Mouse (Mus musculus): ENCODE results near the gene Actn1.

The Actn1 gene

GRCm38 (mm10) chr12:80259216-80260055 lies 735 bp downstream of the Actn1 start:
- DNase-seq = peak; percentile 81 to 89

DNA sequence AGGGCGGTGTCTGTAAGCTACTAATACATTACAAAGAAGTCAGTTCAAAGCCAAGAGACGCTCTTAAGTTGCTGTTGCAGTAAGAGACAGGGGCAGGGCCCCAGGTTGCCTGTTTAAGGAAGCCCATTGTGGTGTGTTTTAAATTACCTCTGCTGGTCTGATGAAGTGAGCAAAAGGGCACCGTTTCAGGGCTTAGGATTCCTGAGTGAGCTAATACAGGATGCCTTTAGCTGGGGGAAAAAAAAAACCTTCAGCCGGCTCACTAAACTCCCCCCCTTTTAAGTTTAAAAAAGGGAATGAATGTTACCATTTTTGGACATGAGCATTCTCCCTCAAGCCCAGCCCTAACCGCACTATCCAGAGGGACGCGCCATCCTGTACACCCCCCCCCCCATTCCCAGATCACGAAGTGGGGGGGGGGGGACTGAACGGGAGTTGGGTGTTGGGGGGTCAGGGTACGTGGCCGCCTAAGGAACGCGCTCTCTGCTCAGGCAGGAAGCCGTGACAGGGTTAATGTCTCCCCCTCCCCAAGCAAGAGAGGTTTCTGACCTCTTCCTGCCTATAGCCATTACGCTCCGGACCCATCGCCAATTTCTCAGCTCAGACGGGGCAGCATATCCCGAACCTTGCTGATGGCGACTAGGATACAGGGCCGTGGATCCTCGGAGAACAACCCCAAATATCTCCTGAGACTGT lies 1.5 kb downstream of the Actn1 start:
- DNase-seq = no peak

- DNase-seq = no peak
These were observed 8.2 kb downstream of the Actn1 start for GRCm38 (mm10) chr12:80251978-80252377.

- DNase-seq = no peak
These were observed 8.6 kb downstream of the Actn1 start for GRCm38 (mm10) chr12:80251554-80251953.

- no peak for DNase-seq
These were observed 10.6 kb downstream of the Actn1 start for GRCm38 (mm10) chr12:80249539-80249938.

- DNase-seq = peak; percentile 59 to 80
These were observed 13.1 kb downstream of the Actn1 start for GRCm38 (mm10) chr12:80247067-80247466.

DNA sequence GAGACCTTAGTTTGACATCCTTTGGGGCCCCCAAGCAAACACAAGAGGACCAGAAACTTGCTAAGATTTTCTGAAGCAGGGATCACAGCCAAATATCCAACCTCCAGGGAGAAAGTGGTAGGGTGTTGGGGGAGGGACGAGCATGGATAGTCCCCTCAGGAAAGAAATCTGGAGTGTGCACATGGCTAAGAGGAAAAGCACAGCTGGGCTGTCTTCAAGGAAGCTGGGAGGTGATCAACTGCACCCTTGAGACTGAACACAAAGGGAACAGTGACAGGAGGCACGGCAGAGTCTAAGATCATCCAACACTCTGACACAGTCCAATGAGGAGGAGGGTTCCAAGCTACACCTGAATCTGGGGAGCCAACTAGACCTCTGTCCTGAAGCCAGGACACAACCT lies 13.7 kb downstream of the Actn1 start:
- no peak for DNase-seq

DNA sequence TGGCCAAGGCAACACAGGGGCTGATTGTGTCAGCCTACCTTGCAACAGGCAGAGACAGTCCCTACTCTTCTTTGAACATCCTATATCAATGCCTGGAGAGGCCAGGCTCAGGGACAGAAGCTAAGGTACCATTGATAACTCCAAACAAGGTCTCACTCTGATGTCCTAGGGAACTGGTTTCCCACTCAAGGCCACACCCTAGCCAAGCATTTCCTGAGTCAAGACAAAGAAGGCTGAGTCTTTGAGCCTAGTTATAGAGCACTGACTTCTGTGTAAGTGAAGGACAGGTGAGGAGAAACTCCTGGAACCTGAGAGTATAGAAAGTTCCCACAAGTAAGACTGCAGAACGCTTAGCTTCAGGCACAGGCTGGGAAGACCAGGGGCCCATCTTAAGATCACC lies 15.4 kb downstream of the Actn1 start:
- DNase-seq = no peak

GRCm38 (mm10) chr12:80244127-80244526 lies 16.0 kb downstream of the Actn1 start:
- peak in 1 of 2 experiments; percentile 44 for DNase-seq

- DNase-seq = no peak
These were observed 16.8 kb downstream of the Actn1 start for GRCm38 (mm10) chr12:80243335-80243734.

- no peak for DNase-seq
These were observed 20.7 kb downstream of the Actn1 start for GRCm38 (mm10) chr12:80239445-80239844.

- peak; percentile 56 to 78 for DNase-seq
These were observed 21.6 kb downstream of the Actn1 start for GRCm38 (mm10) chr12:80238523-80238922.

GRCm38 (mm10) chr12:80235295-80235694 lies 24.9 kb downstream of the Actn1 start:
- DNase-seq = no peak

DNA sequence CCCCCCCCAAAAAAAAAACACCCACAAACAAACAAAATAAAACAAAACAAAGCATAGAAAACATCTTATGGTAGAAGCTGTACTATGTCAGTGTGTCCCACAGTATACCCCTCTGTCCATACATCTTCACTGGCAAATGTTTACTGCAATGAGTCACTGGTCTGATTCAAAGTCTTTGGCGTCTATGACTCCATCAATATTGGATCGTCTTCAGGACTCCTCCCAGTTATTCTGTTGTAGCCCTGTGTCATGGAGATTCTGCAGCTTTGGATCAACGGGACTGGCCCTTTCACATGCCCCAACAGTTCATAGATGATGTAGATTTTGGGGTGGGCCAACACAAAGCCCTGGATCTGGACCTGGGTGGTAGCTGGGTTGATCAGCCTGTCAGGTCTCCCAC lies 25.9 kb downstream of the Actn1 start:
- DNase-seq = no peak

DNA sequence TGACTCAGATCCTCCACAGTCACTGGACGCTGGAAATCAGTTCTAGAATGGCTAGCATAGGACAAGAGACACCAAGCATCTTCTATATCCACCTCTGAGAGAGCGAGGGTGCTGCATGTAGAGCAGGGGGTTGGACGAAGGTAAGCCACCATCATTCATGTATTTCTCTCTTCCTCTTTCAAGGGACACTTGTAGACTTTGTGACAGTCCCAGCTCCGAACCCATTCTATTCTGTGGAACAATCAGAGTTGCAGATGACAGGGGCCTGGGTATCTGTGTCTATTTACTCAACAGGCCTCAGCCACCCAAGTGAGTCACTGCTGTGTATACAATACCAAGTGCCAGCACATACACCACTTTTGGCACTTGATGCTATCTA lies 27.3 kb downstream of the Actn1 start:
- DNase-seq = no peak

DNA sequence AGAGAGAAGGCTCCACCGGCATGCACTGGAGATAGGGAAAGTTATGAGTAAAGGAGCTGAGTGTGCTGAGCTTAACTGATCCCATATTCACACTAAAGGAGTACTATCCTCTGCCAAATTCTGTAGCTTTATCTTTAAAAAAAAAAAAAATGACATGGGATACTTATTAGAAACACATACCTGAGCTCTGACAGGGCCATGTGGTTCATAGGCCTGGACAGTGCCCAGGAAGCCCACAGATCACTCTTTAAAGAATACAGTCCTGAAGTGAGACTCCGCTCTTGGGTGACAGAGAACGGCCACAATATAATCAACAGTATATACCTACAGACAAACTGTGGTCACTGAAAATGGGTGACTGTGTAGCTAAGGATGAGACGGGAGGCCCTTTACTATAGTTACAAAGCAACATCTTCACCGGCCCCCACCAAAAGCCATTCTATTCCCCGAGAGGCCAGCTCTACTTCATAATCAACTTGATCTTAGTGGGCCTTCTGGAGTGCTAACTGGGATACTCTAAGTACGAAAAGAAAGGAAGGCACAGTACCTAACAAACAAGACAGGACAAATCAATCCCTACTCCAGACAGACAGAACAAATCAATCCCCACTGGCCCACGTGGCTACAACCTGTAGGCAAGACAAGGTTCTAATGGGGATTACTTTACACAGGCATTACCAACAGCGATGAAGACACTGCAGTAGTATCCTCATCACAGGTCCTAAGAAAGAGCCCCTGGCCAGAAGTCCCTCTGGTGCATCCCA lies 27.9 kb downstream of the Actn1 start:
- no peak for DNase-seq

DNA sequence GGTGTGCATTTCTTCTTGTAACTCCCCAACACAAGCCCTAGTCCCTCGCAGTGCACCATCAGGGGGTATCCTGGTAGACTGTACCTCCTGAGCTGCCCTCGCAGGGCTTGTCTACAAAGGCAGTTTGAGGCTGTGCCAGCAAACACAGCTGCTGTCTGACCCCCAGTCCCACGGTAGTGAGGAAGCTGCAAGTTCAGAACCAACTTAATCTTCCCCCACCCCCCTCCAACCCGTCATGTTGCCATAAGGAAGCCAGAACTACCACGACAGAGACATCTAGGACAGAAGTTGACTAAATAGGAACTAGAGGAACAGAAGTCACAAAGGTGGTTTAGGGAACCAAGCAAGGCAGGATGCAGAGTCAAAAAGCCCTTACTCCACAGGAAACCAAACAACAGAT lies 28.9 kb downstream of the Actn1 start:
- DNase-seq = peak in 1 of 2 experiments; percentile 69

DNA sequence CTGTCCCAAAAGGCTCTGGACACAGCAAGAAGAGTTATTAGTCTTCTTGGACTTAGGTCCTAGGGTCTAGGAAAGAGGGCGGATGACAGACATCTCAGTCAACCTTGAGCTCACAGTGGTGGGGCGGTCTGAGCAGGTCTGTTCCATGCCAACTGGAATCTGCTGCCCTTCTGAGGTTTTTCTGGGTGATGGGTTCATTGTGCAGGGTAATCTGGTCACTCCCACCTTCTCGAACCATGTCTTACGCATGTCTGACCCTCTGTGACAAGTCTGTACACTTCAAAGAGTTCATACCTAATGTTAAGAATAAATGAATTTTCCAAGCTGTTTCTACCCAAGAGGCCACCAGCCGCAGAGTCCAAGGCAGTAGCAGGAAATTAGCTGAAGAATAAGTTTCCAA lies 29.3 kb downstream of the Actn1 start:
- no peak for DNase-seq

DNA sequence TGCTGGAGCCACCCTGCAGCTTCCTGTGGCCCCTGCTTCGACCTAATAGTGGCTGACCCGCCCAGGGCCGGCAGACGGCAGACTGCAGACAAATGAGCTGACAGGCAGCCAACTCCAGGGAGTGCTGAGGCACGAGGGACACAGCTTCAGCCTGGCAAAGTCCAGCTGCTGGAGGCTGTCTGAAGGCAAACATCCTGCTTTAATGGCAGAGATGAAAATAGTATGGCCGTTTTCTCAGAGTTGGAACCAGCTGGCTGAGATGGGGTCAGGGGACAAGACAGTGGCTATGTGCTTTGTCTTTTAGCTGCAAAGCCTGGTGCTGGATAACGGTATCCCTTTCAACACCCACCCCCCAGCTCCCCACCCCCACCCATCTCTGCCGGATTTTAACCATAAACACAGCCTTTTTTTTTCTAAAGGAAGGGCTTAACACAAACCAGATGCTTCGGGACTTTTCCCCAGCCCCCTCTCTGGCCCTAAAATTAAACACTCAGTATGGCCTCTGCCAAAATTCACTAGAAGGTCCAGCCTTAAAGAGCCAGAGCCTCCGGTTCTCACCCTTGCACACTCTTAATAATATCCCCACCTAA lies 30.0 kb downstream of the Actn1 start:
- peak; percentile 90 to 97 for DNase-seq

GRCm38 (mm10) chr12:80229010-80229800 lies 31.0 kb downstream of the Actn1 start:
- DNase-seq = peak in 1 of 2 experiments; percentile 50

- no peak for DNase-seq
These were observed 31.8 kb downstream of the Actn1 start for GRCm38 (mm10) chr12:80228356-80228755.

DNA sequence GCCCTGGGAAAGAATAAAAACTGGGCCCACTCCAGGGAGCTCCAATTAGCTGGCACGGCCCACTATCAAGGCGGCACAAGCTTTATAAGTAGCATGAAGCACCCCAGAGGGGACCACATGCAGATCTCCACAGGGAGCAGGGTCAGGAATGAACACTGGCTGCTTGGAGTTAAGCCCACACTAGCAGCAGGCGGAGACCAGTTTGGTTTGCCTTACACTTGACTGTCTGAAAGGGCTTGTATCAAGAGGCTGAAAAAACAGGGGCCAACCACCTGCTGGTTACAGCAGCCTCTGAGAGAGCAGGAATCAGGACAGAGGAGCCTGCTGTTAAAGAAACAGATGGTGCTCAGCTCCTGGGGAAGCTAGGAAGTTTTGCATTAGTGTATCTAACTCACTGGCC lies 32.3 kb downstream of the Actn1 start:
- peak in 1 of 2 experiments; percentile 72 for DNase-seq
